Mouse (Mus musculus): ENCODE results near the gene Nuf2. TPM values are rescaled to one million over a fixed set of nuclear protein-coding genes. Genes with fewer than 3 reads are reported as not detected.

Nuf2 gene
- total RNA-seq, 1 experiment, result 32.7 TPM

DNA sequence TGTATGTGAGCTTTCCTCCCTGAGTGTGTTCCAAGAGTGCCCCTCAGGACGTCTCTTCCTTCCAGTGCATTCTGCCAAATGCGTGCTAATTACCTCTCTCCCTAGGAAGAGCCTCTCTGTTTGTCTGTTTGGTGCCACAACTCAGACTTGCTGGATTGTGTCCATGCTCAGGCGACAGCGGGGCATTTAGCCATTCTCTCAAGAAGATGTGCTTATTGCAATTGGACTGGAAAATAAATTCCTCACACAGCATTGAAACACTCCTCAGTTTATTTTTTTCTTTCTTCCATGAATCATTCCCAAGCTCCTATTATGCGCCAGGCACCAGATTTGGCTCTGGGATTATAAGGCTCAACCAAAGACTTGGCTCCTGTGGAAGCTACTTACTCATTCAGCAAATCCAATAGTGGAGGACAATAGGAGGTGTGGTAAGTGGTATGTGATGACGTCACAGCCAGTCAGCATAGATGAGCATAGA lies 45.8 kb downstream of the Nuf2 start:
- no peak for TF ChIP-seq MAFK (IDR thresholded peaks at IDR 0.05; ENCODE audit: insufficient read depth, low read depth, low read length)
- TF ChIP-seq HCFC1 (IDR thresholded peaks at IDR 0.05; ENCODE audit: borderline replicate concordance, insufficient read depth, low read length), result no peak
- Histone ChIP-seq H3K4me3 (ENCODE audit: insufficient read depth in 1 of 2, low read depth in 1 of 2, low read length in 2 of 2, poor library complexity in 1 of 2, severe bottlenecking in 1 of 2) (no peak overlapping the region), H3K9ac (ENCODE audit: insufficient read depth, low read depth, low read length, poor library complexity, severe bottlenecking) (no peak overlapping the region), H3K4me1 (ENCODE audit: control insufficient read depth in 2 of 2, insufficient read depth in 2 of 2, low read length in 2 of 2, poor library complexity in 1 of 2) (no peaks in the 10 kb centered on the region), H3K27ac (ENCODE audit: insufficient read depth, low read depth, low read length, poor library complexity, severe bottlenecking) (no peak overlapping the region), H3K36me3 (ENCODE audit: control insufficient read depth, insufficient read depth, low read length, poor library complexity, severe bottlenecking) (no peaks in the 10 kb centered on the region), H3K9me3 (ENCODE audit: control insufficient read depth, insufficient read depth, low read depth, low read length) (no peaks in the 10 kb centered on the region)
- no peak for DNase-seq (ENCODE audit: low read depth, low spot score)
- in situ Hi-C loops (cut with MboI; ENCODE audit: low sequenced_read_pairs in 2 of 2, unreplicated experiment in 2 of 2), result no loop called here

DNA sequence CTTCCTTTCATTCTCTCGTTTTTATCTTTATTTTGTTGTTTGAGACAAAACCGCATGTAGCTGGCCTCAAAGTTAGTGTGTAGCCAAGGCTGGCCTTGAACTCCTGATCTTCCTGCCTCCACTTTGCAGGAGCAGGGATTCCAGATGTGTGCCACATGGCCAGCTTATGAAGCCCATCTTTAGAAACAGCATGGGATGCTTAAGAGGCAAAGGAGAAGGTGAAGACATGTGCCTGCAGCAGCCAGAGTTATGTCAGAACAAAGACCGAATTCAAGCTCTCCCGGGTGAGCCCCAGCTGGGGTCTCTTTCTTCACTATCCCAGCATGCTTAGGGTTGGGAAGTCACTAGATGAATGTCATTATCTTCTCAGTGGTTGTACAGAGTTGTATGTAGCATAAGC lies 46.7 kb downstream of the Nuf2 start:
- no peaks in the 10 kb centered on the region for H3K36me3 ChIP-seq (ENCODE audit: control insufficient read depth, insufficient read depth, low read length, poor library complexity, severe bottlenecking)
- H3K9me3 ChIP-seq (ENCODE audit: control insufficient read depth, insufficient read depth, low read depth, low read length), result no peaks in the 10 kb centered on the region
- no peak for DNase-seq (ENCODE audit: low read depth, low spot score)
- no peak for TF ChIP-seq ZC3H11A (IDR thresholded peaks at IDR 0.05; ENCODE audit: borderline replicate concordance, low read depth, low read length)
- TF ChIP-seq ZNF384 (IDR thresholded peaks at IDR 0.05; ENCODE audit: low read depth, low read length), result no peak
- no peak for TF ChIP-seq MAFK (IDR thresholded peaks at IDR 0.05; ENCODE audit: insufficient read depth, low read depth, low read length)
- TF ChIP-seq CHD2 (IDR thresholded peaks at IDR 0.05; ENCODE audit: low read depth, low read length), result no peak
- no peak for TF ChIP-seq HCFC1 (IDR thresholded peaks at IDR 0.05; ENCODE audit: borderline replicate concordance, insufficient read depth, low read length)
- in situ Hi-C loops (cut with MboI; ENCODE audit: low sequenced_read_pairs in 2 of 2, unreplicated experiment in 2 of 2), result no loop called here
- no peak overlapping the region for H3K27ac ChIP-seq (ENCODE audit: insufficient read depth, low read depth, low read length, poor library complexity, severe bottlenecking)
- no peaks in the 10 kb centered on the region for H3K4me1 ChIP-seq (ENCODE audit: control insufficient read depth in 2 of 2, insufficient read depth in 2 of 2, low read length in 2 of 2, poor library complexity in 1 of 2)
- no peak overlapping the region for H3K4me3 ChIP-seq (ENCODE audit: insufficient read depth in 1 of 2, low read depth in 1 of 2, low read length in 2 of 2, poor library complexity in 1 of 2, severe bottlenecking in 1 of 2)
- no peak overlapping the region for H3K9ac ChIP-seq (ENCODE audit: insufficient read depth, low read depth, low read length, poor library complexity, severe bottlenecking)

DNA sequence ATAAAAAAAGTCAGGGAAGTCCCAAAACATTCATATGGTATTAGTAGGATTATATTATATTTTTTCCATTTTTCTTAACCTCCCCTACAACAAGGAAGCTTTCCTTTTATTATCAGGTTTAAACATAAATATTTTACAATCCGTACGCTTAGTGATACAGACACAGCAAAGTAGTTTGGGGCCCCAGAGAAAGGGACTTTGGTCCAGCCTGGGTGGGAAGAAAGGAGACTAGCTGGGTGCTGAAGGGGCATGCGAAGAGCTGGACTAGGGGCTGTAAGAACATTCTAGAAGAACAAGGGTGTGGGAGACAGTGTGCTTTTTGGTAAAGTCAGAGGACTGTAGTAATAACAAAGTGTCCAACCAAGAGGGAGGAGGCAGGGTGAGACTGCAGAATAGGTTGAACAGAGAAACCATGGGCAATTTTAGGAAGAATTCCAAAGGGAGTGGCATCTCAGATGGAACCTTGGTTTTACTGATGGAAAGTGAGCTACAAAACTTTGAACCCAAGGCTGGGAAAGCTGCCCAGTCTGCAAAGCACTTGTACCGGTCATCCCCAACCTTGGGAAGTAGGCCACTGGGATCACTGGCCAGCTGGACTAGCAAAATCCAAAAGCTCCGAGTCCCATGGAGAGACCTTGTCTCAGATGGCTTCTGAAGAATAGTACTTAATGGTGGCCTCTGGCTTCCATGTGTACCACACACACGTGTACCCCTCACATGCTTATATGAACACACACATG lies 48.5 kb downstream of the Nuf2 start:
- no peak overlapping the region for H3K9ac ChIP-seq (ENCODE audit: insufficient read depth, low read depth, low read length, poor library complexity, severe bottlenecking)
- H3K9me3 ChIP-seq (ENCODE audit: control insufficient read depth, insufficient read depth, low read depth, low read length), result no peaks in the 10 kb centered on the region
- H3K4me3 ChIP-seq (ENCODE audit: insufficient read depth in 1 of 2, low read depth in 1 of 2, low read length in 2 of 2, poor library complexity in 1 of 2, severe bottlenecking in 1 of 2), result no peak overlapping the region
- no peak for DNase-seq (ENCODE audit: low read depth, low spot score)
- H3K36me3 ChIP-seq (ENCODE audit: control insufficient read depth, insufficient read depth, low read length, poor library complexity, severe bottlenecking), result no peaks in the 10 kb centered on the region
- no peaks in the 10 kb centered on the region for H3K4me1 ChIP-seq (ENCODE audit: control insufficient read depth in 2 of 2, insufficient read depth in 2 of 2, low read length in 2 of 2, poor library complexity in 1 of 2)
- no peak overlapping the region for H3K27ac ChIP-seq (ENCODE audit: insufficient read depth, low read depth, low read length, poor library complexity, severe bottlenecking)
- TF ChIP-seq MAFK (IDR thresholded peaks at IDR 0.05; ENCODE audit: insufficient read depth, low read depth, low read length) (no peak), ZNF384 (IDR thresholded peaks at IDR 0.05; ENCODE audit: low read depth, low read length) (no peak), CHD2 (IDR thresholded peaks at IDR 0.05; ENCODE audit: low read depth, low read length) (no peak), ZC3H11A (IDR thresholded peaks at IDR 0.05; ENCODE audit: borderline replicate concordance, low read depth, low read length) (no peak)
- in situ Hi-C loops (cut with MboI; ENCODE audit: low sequenced_read_pairs in 2 of 2, unreplicated experiment in 2 of 2), result no loop called here

DNA sequence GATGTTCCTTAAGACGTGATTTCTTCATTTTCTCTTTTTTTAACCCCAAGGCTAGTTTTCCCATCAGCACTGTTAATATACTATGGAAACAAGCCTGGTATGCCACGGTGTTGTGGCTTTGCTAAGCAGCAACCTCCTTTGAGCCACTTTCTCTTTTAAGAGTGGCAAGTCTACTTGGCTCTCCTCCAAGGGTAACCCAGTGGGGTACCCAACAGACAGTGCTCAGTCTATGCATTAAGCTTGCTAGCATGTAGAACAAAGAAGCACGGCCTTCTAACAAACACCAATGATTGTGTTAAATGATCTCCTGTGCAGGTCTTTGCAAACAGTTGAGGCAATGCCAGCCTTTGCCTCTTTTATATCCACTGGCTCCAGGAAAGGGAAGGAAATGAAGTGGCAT lies 60.1 kb downstream of the Nuf2 start:
- no peaks in the 10 kb centered on the region for H3K4me1 ChIP-seq (ENCODE audit: control insufficient read depth in 2 of 2, insufficient read depth in 2 of 2, low read length in 2 of 2, poor library complexity in 1 of 2)
- no peak overlapping the region for H3K27ac ChIP-seq (ENCODE audit: insufficient read depth, low read depth, low read length, poor library complexity, severe bottlenecking)
- TF ChIP-seq ZC3H11A (IDR thresholded peaks at IDR 0.05; ENCODE audit: borderline replicate concordance, low read depth, low read length) (no peak), ZNF384 (IDR thresholded peaks at IDR 0.05; ENCODE audit: low read depth, low read length) (no peak), CHD2 (IDR thresholded peaks at IDR 0.05; ENCODE audit: low read depth, low read length) (no peak), HCFC1 (IDR thresholded peaks at IDR 0.05; ENCODE audit: borderline replicate concordance, insufficient read depth, low read length) (no peak), MAFK (IDR thresholded peaks at IDR 0.05; ENCODE audit: insufficient read depth, low read depth, low read length) (no peak)
- no peaks in the 10 kb centered on the region for H3K36me3 ChIP-seq (ENCODE audit: control insufficient read depth, insufficient read depth, low read length, poor library complexity, severe bottlenecking)
- no peak overlapping the region for H3K4me3 ChIP-seq (ENCODE audit: insufficient read depth in 1 of 2, low read depth in 1 of 2, low read length in 2 of 2, poor library complexity in 1 of 2, severe bottlenecking in 1 of 2)
- no peaks in the 10 kb centered on the region for H3K9me3 ChIP-seq (ENCODE audit: control insufficient read depth, insufficient read depth, low read depth, low read length)
- no peak overlapping the region for H3K9ac ChIP-seq (ENCODE audit: insufficient read depth, low read depth, low read length, poor library complexity, severe bottlenecking)
- in situ Hi-C loops (cut with MboI; ENCODE audit: low sequenced_read_pairs in 2 of 2, unreplicated experiment in 2 of 2), result no loop called here
- DNase-seq (ENCODE audit: low read depth, low spot score), result no peak

DNA sequence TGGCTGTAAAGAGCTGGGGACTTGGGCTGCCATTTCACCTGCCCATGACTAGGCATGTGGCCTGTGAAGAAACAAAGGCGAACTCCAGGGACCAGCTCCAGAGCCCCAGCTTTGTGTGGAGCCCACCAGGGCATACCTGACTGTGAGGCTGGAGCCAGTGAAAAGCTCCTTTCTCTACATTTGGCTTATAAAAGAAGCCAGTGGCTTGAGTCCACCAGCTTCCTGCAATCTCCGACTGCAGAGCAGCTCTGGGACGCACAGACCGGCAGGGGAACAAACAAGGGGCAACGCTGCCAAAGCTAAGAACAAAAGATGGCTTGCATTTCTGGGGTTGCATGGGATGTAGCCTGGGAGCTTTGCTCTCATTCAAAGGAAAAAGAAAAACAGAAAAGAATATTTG lies 63.5 kb downstream of the Nuf2 start:
- no peaks in the 10 kb centered on the region for H3K9me3 ChIP-seq (ENCODE audit: control insufficient read depth, insufficient read depth, low read depth, low read length)
- H3K4me1 ChIP-seq (ENCODE audit: control insufficient read depth in 2 of 2, insufficient read depth in 2 of 2, low read length in 2 of 2, poor library complexity in 1 of 2), result no peaks in the 10 kb centered on the region
- H3K27ac ChIP-seq (ENCODE audit: insufficient read depth, low read depth, low read length, poor library complexity, severe bottlenecking), result no peak overlapping the region
- in situ Hi-C loops (cut with MboI; ENCODE audit: low sequenced_read_pairs in 2 of 2, unreplicated experiment in 2 of 2), result no loop called here
- H3K9ac ChIP-seq (ENCODE audit: insufficient read depth, low read depth, low read length, poor library complexity, severe bottlenecking), result no peak overlapping the region
- H3K36me3 ChIP-seq (ENCODE audit: control insufficient read depth, insufficient read depth, low read length, poor library complexity, severe bottlenecking), result no peaks in the 10 kb centered on the region
- H3K4me3 ChIP-seq (ENCODE audit: insufficient read depth in 1 of 2, low read depth in 1 of 2, low read length in 2 of 2, poor library complexity in 1 of 2, severe bottlenecking in 1 of 2), result no peak overlapping the region
- DNase-seq (ENCODE audit: low read depth, low spot score), result no peak
- TF ChIP-seq MAFK (IDR thresholded peaks at IDR 0.05; ENCODE audit: insufficient read depth, low read depth, low read length) (no peak), ZNF384 (IDR thresholded peaks at IDR 0.05; ENCODE audit: low read depth, low read length) (no peak), CHD2 (IDR thresholded peaks at IDR 0.05; ENCODE audit: low read depth, low read length) (no peak), ZC3H11A (IDR thresholded peaks at IDR 0.05; ENCODE audit: borderline replicate concordance, low read depth, low read length) (no peak), HCFC1 (IDR thresholded peaks at IDR 0.05; ENCODE audit: borderline replicate concordance, insufficient read depth, low read length) (no peak)

Data from ES-E14 (cell line).